Mouse (Mus musculus) T-helper 1 cell (primary cell): Measurements from ENCODE around the gene Ccdc57.
"Not testable (repeated sequence)": the region's sequence is repeated elsewhere in the genome, so short reads cannot be mapped to it uniquely, and the experiment has no call there.

Source experiments
- in situ Hi-C: fragments of 300-600 bp; cut with MboI, MseI; formaldehyde crosslinking; loops from one replicate; pipeline ENCODE4 v1.15.1; 2025; ENCODE audit warnings: high pct_unique_total_duplicates

The Ccdc57 gene

GRCm38 (mm10) chr11:120788460-120788859 lies 144.2 kb downstream of the Ccdc57 start:
- in situ Hi-C loops: not testable (repeated sequence)

GRCm38 (mm10) chr11:120785145-120785544 lies 147.5 kb downstream of the Ccdc57 start:
- in situ Hi-C loops: no loop called here

- in situ Hi-C loops: no loop called here
Measured at GRCm38 (mm10) chr11:120784064-120784791, 148.4 kb downstream of the Ccdc57 start, which contains the start of the genes Rfng and Gps1. Rfng (minus strand) TSS chr11:120784207. Gps1 (plus strand) TSS chr11:120784272.

- in situ Hi-C loops: no loop called here
Measured at GRCm38 (mm10) chr11:120783426-120784063, 149.1 kb downstream of the Ccdc57 start.

- in situ Hi-C loops: not testable (repeated sequence)
Measured at GRCm38 (mm10) chr11:120781361-120781760, 151.3 kb downstream of the Ccdc57 start.

GRCm38 (mm10) chr11:120779876-120780275 lies 152.8 kb downstream of the Ccdc57 start:
- in situ Hi-C loops: no loop called here

GRCm38 (mm10) chr11:120777123-120777522 lies 155.5 kb downstream of the Ccdc57 start:
- in situ Hi-C loops: no loop called here
